Mouse (Mus musculus) erythroid progenitor cell, adult 5-6 weeks (primary cell): ENCODE data around the gene Sgsh. TPM values are rescaled to one million over a fixed set of nuclear protein-coding genes. Genes with fewer than 3 reads are reported as not detected.

Experiments used
- ATAC-seq: replicated peaks from 2 replicates; pipeline ENCODE4 v1.8.0; 2016; ENCODE audit warnings: moderate number of reproducible peaks, mild to moderate bottlenecking, moderate TSS enrichment, inconsistent platforms; ENCODE audit not compliant: poor library complexity, low FRiP score, severe bottlenecking
- total RNA-seq, 2 experiments: library from RNA; stranded (forward) in 1 of 2; stranded (reverse) in 1 of 2; fragments of 150-400 nt in 1 of 2; fragments of 186-747, 209-891 nt in 1 of 2; gene quantifications; 2 replicates each; pipeline versions ENCODE4 v1.2.3 to v1.2.4; 2015 to 2017; ENCODE audit warnings: low replicate concordance in 2 of 2

Gene Sgsh
- total RNA-seq, 2 experiments from 2014 or later: 3.8 to 13.5 TPM

DNA sequence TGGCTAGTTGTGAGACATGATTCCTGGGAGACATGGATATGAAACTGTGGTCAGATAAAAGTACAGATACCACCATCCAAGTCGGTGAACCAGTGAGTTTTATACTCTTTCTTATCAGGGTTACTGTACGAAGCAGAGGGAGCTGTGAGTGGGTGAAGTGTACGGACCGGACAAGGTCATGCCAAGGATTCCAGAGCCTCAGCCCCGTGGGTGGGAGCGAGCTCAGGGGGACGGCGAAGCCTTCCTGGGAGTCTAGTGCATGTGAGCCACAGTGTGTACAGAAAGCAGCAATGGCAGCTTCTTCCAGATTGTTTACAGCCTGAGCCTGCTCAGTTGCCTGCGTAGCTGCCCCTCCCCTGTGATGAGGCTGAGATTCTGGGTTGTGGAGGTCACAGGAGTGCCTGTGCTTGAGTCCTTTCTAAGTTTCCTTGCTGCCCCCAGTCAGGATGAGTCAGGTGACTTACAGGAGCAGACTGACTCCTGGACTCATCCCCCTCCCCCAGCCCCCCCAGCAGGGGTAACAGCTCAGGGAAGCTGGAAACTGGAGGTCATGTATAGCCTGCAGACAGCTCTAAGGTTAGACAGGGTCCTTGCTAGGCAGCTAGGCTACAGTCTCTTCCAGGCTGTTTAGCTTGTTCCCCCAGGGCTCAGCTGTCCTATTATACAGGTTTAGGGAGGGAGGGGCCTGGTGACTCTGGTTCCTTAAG lies 26.4 kb upstream of the Sgsh start:
- ATAC-seq: no peak

- ATAC-seq: no peak
Observed at GRCm38 (mm10) chr11:119378551-119378950, 23.2 kb upstream of the Sgsh start.

DNA sequence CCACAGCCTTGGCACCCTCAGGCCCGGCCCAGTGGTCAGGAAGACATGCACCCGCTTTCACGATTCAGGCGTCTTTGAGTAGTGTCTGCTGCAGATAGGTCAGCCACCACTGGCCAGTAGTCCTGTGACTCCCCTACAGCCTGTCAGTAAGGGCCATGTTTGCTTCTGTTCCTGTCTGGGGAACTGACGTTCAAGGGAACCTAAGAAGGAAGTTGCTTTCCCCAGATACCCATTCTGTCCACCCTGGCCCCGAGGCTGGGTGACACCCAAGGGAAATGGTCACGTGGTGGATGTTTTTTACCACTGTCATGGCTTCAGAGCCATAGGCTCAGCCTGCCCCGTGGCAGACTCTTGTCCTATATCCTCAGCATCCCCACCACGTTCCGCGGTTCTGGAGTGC lies 22.0 kb upstream of the Sgsh start:
- ATAC-seq: no peak

DNA sequence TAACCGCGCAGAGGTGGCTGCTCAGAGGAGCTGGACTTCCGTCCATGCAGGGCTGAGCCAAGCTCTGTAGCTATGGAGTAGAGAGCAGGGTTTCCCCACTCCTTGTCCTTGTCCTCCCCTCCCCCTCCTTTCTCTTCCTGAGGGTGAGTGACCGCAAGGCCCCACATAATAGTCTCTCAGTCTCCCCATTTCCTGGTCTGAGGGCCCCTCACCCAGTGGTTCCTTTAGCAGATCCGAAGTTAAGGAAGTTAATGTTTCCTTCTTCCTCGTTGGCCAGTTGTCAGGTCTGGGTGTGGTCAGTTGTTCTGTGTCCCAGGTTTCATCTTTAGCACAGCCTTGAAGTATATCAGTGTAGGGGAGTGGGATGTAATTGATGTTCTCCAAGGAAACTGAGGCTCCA lies 20.1 kb upstream of the Sgsh start:
- ATAC-seq: no peak

- peak; percentile 91 for ATAC-seq
Observed at GRCm38 (mm10) chr11:119363534-119364145, 8.3 kb upstream of the Sgsh start.

DNA sequence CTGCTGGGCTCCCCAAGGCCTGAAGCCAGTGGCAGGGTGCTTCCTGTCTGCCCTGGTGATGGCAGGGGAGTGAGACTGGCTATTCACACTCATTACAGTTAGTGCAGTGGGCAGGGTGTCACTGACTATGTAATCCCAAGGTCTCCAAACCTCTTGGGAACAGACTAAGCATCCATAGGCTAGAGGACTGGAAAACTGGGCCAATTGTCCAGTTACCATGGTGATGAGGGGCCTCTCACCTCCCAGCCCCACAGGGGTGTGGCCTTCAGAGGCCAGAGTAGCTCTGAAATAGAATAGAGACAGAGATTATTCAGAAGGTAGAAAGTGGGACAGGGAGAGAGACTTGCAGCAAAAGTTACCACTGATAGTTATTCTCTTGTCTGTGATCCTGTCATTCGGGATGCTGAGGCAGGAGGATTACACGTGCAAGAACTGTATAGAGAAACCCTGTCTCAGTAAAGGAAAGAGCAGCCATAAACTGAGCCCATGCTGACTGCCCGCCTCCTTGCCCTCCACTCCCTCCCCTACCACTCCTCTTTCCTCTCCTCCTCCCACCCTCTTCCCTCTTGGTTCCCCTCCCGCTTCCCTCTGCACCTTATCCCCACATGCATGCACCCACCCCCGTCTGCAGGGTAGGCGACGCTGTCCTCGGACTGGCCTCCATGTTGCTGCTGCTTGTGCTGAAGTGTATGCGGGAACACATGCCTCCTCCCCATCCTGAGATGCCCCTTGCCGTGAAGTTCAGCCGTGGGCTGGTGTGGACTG lies 7.6 kb upstream of the Sgsh start:
- 0 out of 2 replicates have a peak, but pooled peaks have one; percentile 15 for ATAC-seq

DNA sequence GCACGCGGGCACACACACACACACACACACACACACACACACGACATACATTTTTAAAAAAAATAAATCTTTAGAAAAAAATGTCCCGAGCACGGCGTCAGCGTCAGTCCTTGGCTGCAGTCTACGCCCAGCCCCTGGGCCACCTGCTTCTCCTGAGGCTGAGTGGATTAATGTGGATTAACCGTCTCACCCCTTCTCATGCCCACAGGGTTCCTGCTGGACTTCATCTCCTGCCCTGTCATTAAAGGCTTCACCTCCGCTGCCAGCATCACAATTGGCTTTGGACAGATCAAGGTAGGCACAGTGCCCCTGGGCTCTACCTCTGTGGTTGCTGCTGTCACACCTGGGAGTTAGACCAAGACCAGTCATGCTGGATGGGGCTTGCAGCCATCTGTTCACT lies 3.8 kb upstream of the Sgsh start:
- ATAC-seq: no peak

GRCm38 (mm10) chr11:119354798-119355442 lies 416 bp downstream of the Sgsh start:
- peak; percentile 59 for ATAC-seq

- ATAC-seq: no peak
Observed at GRCm38 (mm10) chr11:119353946-119354345, 1.4 kb downstream of the Sgsh start.

- no peak for ATAC-seq
Observed at GRCm38 (mm10) chr11:119352113-119352512, 3.2 kb downstream of the Sgsh start.

GRCm38 (mm10) chr11:119347125-119347524 lies 8.2 kb downstream of the Sgsh start:
- ATAC-seq: no peak

- ATAC-seq: no peak
Observed at GRCm38 (mm10) chr11:119344865-119345264, 10.5 kb downstream of the Sgsh start.

- no peak for ATAC-seq
Observed at GRCm38 (mm10) chr11:119344178-119344577, 11.2 kb downstream of the Sgsh start.

- peak; percentile 59 for ATAC-seq
Observed at GRCm38 (mm10) chr11:119339637-119340036, 15.7 kb downstream of the Sgsh start.

DNA sequence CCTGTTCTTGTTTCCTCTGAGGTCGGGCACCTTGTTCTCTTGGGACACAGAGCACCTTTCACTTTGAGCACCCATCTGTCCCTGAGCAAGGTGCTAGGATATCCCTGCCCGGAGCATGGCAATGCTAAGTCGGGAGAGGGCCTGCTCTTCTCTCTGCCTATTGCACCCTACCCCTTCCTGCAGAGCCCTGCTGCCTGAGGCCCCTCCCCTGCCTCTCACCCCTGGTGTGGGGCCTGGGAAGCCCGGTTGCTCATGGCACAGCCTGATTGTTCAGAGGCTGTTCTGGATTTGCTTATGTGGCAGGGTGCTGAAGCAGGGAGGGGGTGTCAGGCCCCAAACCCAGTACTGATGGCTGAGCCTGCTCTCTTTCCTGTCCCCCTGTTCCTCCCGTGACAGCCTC lies 16.2 kb downstream of the Sgsh start:
- ATAC-seq: no peak

GRCm38 (mm10) chr11:119338271-119339059 lies 16.9 kb downstream of the Sgsh start:
- no peak for ATAC-seq

DNA sequence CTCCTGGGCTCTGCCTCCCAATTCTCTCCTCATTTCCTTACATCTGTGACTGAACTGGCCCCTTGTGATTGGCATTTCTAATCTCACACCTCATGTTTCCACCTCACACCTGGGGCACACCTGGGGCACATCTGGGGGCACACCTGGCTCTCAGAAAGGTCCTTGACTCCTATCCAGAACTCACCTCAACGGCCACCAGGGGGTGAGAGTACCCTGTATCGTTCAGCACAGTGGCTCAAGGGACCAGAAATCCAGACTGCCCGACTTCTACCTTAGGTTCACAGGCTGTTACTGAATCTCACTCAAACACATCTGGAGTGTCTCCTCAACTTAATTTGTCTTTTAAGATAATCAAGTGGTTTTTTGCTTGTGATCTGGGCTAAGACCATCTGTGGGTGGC lies 23.4 kb downstream of the Sgsh start:
- no peak for ATAC-seq

DNA sequence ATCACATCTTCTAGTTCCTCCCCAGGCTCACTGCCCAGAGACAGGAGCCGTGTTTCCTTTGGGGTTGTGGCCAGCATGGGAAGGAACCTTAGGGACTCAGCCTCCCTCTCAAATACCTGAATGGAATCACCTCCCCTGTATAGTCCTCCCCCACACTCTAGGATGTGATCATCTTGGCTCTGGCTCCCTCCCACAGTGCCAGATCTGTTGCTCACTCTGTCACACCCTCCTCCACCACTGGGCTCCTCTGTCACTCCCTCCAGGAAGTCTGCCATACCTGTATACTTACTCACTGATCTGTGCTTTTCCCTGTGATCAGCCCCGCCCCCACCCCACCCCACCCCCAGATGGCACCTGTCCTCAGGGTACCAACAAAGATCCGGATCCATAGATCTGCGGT lies 24.7 kb downstream of the Sgsh start:
- ATAC-seq: no peak

GRCm38 (mm10) chr11:119325068-119325467 lies 30.3 kb downstream of the Sgsh start:
- no peak for ATAC-seq

DNA sequence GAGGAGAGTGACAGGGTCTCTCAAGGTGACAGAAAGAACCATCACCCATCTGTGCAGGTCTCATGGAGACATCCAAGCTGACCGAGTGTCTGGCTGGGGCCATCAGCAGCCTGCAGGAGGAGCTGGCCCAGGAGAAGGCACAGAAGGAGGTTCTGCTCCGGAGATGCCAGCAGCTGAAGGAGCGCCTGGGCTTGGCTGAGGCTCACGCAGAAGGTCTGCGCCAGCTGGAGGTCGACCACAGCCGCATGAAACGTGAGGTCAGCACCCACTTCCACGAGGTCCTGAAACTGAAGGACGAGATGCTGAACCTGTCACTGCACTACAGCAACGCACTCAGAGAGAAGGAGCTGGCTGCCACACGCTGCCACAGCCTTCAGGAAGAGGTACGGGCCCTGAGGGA lies 32.8 kb downstream of the Sgsh start:
- no peak for ATAC-seq
